Mouse (Mus musculus): ENCODE measurements around the gene Tfb2m. TPM values are rescaled to one million over a fixed set of nuclear protein-coding genes. Genes with fewer than 3 reads are reported as not detected.
A peak's percentile ranks its signal among the peaks of the same experiment; 100 is the strongest.
"Not testable (repeated sequence)": the region's sequence is repeated elsewhere in the genome, so short reads cannot be mapped to it uniquely, and the experiment has no call there.

Tfb2m gene
- polyA plus RNA-seq (2016; fragmentation: Nextera tagmentation; extraction: Ambion mirVana) = 28.9 and 31.1 TPM in 2 replicates

DNA sequence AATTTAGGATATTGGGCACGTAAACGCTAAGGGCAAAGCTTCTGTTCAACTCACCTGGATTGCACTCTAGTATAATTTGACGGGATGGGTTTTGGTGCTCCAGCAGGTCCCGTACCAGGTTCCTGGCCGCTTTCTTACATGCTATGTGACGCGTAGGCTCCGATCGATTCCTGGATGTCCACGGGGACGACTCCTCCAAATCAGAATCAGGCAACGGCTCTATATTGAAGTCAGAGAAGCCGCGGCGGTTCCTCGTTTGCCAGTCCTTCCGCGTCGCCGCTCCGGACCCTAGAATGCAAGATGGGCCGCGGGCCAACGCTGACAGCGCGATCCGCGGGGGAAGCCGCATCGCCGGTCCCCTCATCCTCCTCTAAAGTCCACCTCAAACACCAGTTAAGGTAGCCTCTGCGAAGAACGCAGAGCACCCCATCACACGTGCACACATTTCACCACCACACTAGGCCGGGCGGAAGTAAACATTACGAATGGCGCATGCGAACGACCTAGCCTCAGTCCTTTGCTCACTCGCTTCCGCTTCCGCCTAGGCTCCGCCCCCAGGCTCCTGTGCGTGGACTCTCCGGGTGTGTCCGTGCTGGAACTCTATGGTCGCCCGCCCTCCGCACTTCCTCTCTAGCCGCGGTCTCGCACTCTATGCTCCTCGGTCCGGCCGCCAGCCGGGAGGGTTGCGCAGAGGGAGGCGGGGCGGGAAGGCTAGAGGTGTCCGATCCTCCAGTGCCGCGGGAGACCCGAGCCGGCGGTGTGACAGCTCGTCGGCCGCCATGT lies at the start of gene Tfb2m, which contains the start of gene Cnst:
Gene Tfb2m, minus strand, starts transcription at position 500 of the 783 bp plus-strand sequence.
Gene Cnst, plus strand, starts transcription at position 603 of the 783 bp plus-strand sequence.
- Histone ChIP-seq H3K9ac (peak within 1 kb of the TSS; percentile 85), H3K4me2 (replicated peaks) (peak within 1 kb of the TSS; percentile 85), H3K27ac (peak within 1 kb of the TSS; percentile 90), H3K4me3 (peak within 1 kb of the TSS; percentile 80), H3K4me1 (peaks cover 20% of the 10 kb centered on the region)
- not testable (repeated sequence) for H3K27me3 ChIP-seq, H3K9me3 ChIP-seq, H3K36me3 ChIP-seq
- peak; percentile 99 for ATAC-seq (ENCODE audit: insufficient number of reproducible peaks, insufficient read depth, low FRiP score, low TSS enrichment)
- under 1% methylated on average over 69 of the region's 69 CpGs for WGBS

DNA sequence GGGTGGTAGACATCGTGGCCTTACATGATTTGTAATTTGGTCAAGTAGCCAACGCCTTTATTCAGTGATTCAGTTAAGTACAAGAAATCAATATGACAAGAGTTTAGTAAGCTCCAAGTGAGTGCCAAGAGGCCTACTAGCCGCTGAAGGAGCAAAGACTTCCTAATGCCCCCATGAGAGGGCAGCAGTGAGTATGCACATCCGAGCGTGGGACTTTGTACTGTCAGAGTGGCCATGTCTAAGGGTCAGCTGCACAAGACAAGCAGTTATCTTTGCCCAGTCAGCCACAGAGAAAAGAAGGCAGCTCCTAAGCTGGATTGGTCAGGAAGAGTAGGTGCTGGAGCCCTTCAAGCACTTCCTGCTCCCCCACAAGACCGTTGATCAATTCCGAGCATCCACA lies 46.9 kb upstream of the Tfb2m start:
- no peaks in the 10 kb centered on the region for H3K9me3 ChIP-seq
- H3K27me3 ChIP-seq = no peaks in the 10 kb centered on the region
- H3K4me2 ChIP-seq (replicated peaks) = no peak overlapping the region
- H3K36me3 ChIP-seq = peaks cover 7% of the 10 kb centered on the region; the same call in 1 of the 2 replicates
- 71% methylated on average over 7 of the region's 7 CpGs for WGBS
- H3K4me1 ChIP-seq = no peaks in the 10 kb centered on the region; the same call in 1 of the 2 replicates
- no peak overlapping the region for H3K9ac ChIP-seq
- H3K4me3 ChIP-seq = no peak overlapping the region
- ATAC-seq (ENCODE audit: insufficient number of reproducible peaks, insufficient read depth, low FRiP score, low TSS enrichment) = no peak
- no peak overlapping the region for H3K27ac ChIP-seq

DNA sequence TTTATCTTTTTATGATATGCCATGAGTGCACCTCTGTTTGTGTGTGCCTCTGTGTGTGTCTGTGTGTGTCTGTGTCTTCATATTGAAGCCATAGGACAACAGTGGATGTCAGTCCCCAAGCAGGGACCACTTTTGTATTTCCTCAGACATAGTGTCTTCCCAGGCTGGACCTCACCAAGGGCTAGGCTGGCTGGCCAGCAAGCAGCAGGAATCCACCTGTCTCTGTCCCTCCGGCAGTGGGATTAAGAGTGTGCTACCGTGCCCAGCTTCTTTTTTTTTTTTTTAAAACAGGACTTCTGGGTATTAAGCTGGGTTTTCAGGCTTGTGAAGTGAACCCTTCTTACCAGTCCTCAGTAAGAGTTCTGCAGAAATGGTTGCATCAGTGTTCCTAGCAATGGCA lies 46.1 kb upstream of the Tfb2m start:
- no peaks in the 10 kb centered on the region for H3K27me3 ChIP-seq
- H3K4me3 ChIP-seq = no peak overlapping the region
- peaks cover under 1% of the 10 kb centered on the region; the same call in 1 of the 2 replicates for H3K4me1 ChIP-seq
- ATAC-seq (ENCODE audit: insufficient number of reproducible peaks, insufficient read depth, low FRiP score, low TSS enrichment) = no peak
- H3K9ac ChIP-seq = no peak overlapping the region
- no peaks in the 10 kb centered on the region for H3K9me3 ChIP-seq
- peaks cover 7% of the 10 kb centered on the region; the same call in 1 of the 2 replicates for H3K36me3 ChIP-seq
- H3K27ac ChIP-seq = no peak overlapping the region
- H3K4me2 ChIP-seq (replicated peaks) = no peak overlapping the region
- WGBS = 80% methylated on average over 2 of the region's 2 CpGs

DNA sequence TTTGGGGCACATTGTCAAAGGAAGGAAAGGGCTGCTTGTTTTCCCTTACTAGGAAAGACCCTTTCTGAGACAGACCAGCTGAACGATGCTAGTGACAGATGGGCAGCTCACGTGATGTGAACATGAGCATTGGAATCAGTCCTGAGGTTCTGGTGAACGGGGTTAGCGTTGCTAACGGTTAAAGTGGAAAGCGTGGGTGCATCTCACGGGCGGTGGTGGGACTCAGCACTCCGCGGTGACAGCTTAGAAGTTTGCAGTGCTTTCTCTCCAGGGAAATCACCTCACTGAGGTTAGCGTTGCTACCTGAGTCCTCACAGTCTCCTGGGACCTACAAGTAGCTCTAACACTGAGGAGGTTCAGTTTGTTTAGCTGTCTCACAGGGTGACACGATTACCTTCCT lies 45.6 kb upstream of the Tfb2m start:
- no peak for ATAC-seq (ENCODE audit: insufficient number of reproducible peaks, insufficient read depth, low FRiP score, low TSS enrichment)
- Histone ChIP-seq H3K9me3 (no peaks in the 10 kb centered on the region), H3K4me2 (replicated peaks) (no peak overlapping the region), H3K4me3 (no peak overlapping the region), H3K27me3 (no peaks in the 10 kb centered on the region), H3K4me1 (peaks cover 6% of the 10 kb centered on the region; the same call in 1 of the 2 replicates), H3K36me3 (0 out of 2 replicates have a peak, but pooled peaks cover 7% of the 10 kb centered on the region), H3K27ac (no peak overlapping the region), H3K9ac (no peak overlapping the region)
- 82% methylated on average over 12 of the region's 12 CpGs for WGBS

DNA sequence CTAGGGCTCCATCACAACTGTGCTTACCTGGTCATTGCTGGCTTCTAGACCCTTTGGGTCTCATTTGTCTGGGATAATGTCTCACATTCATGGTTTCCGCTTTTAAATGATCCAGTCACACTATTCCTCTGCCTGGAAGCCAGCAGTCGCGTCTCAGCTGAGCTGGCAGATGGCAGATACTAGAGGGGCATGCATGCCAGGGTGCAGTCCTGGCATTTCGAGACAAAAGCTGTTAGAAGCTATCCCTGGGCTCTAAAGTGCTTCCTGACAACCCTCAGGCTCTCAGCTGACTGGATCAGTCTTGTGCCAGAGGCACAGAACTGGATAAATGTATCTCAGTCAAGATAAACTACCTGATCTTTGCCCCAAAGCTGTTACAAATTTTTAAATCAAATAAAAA lies 42.2 kb upstream of the Tfb2m start:
- H3K36me3 ChIP-seq = 0 out of 2 replicates have a peak, but pooled peaks cover 7% of the 10 kb centered on the region

DNA sequence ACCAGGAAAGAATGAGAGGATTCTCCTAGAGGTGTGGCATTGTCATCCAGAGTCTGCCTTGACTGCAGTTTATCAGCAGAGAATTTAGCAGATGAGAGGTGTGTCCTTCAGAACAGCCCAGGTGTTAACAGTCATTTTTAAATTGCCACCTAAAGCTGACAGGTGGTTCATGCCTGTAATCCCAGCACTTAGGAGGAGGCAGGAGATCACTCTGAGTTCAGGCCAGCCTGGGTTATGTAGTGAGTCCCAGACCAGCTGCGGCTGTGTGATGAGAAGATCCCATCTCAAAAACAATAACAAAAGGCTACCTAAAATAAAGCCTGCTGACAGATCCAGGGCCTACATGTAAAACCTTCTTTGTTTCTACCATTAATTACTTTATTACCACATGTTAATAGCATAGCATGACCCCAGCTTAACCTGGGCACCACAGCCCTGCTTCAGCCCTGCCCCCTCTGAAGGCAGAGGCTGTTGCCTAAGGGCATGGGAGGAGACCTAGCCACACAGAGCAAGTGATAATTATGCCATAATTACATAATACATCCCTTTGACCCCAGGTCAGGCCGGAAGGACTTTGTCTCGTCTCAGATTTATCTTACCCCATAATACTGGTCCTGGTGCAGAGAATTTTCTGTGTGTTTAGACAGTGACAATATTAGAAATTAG lies 40.5 kb upstream of the Tfb2m start:
- no peak for ATAC-seq (ENCODE audit: insufficient number of reproducible peaks, insufficient read depth, low FRiP score, low TSS enrichment)
- Histone ChIP-seq H3K4me3 (no peak overlapping the region), H3K9me3 (no peaks in the 10 kb centered on the region), H3K27ac (no peak overlapping the region), H3K4me2 (replicated peaks) (no peak overlapping the region), H3K27me3 (no peaks in the 10 kb centered on the region), H3K4me1 (peaks cover 12% of the 10 kb centered on the region), H3K36me3 (no peaks in the 10 kb centered on the region), H3K9ac (no peak overlapping the region)
- WGBS = 19% methylated on average over 3 of the region's 3 CpGs

More for the DNA sequence above, 42.2 kb upstream of the Tfb2m start:
- WGBS = 74% methylated on average over 4 of the region's 4 CpGs
- peaks cover 12% of the 10 kb centered on the region for H3K4me1 ChIP-seq
- H3K4me2 ChIP-seq (replicated peaks) = no peak overlapping the region
- H3K4me3 ChIP-seq = no peak overlapping the region
- no peaks in the 10 kb centered on the region for H3K9me3 ChIP-seq
- no peak for ATAC-seq (ENCODE audit: insufficient number of reproducible peaks, insufficient read depth, low FRiP score, low TSS enrichment)
- H3K27ac ChIP-seq = no peak overlapping the region
- H3K9ac ChIP-seq = no peak overlapping the region
- H3K27me3 ChIP-seq = no peaks in the 10 kb centered on the region

DNA sequence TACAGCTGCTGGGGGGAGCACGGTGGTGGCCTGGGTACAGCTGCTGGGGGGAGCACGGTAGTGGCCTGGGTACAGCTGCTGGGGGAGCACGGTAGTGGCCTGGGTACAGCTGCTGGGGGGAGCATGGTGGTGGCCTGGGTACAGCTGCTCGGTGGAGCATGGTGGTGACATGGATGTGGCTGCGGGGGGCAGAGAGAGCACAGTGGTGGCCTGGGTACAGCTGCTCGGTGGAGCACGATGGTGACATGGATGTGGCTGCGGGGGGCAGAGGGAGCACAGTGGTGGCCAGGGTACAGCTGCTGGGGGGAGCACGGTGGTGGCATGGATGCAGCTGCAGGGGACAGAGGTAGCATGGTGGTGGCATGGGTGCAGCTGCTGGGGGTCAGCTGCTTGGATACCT lies 39.6 kb upstream of the Tfb2m start:
- WGBS = 77% methylated on average over 9 of the region's 9 CpGs
- Histone ChIP-seq H3K27ac (no peak overlapping the region), H3K4me2 (replicated peaks) (no peak overlapping the region), H3K36me3 (no peaks in the 10 kb centered on the region), H3K4me1 (peaks cover 12% of the 10 kb centered on the region), H3K4me3 (no peak overlapping the region), H3K9ac (no peak overlapping the region), H3K27me3 (no peaks in the 10 kb centered on the region), H3K9me3 (no peaks in the 10 kb centered on the region)
- no peak for ATAC-seq (ENCODE audit: insufficient number of reproducible peaks, insufficient read depth, low FRiP score, low TSS enrichment)

DNA sequence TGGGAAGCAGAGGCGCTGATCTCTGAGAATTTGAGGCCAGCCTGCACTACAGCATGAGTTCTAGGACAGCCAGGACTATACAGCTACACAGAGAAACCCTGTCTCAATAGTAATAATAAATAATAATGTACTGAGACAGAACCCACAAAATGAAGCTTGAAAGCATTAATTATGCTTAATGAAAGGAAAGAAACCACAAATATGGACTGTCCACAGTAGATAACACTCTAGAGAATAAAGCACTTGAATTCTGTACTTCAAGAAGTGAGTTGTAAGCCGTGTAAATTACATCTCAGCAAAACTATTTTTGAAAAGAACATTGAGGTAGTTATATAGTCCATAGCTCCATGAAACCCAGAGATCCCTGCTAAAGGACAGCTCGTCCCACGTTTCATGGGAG lies 38.2 kb upstream of the Tfb2m start:
- ATAC-seq (ENCODE audit: insufficient number of reproducible peaks, insufficient read depth, low FRiP score, low TSS enrichment) = no peak
- peaks cover 10% of the 10 kb centered on the region; the same call in 1 of the 2 replicates for H3K36me3 ChIP-seq
- 86% methylated on average over 4 of the region's 4 CpGs for WGBS

DNA sequence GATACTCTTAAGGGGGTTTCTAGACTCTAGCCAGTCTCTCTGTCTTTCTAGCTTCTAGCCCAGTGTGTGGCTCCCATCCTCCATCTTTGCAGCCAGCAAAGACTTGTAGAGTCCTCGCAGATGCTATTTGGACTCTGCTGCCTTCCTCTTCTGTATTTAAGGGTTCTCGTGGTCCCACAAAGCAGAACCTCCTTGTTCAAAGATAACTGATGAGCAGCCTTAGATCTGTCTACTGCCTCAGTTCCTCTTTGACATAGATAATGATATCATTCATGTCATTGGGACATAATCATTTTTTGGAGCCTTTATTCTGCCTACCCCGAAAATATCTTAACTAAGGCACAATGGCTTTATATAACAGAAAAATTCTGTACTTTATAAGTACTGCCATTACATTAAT lies 37.0 kb upstream of the Tfb2m start:
- H3K27me3 ChIP-seq = no peaks in the 10 kb centered on the region
- peaks cover 12% of the 10 kb centered on the region for H3K4me1 ChIP-seq
- ATAC-seq (ENCODE audit: insufficient number of reproducible peaks, insufficient read depth, low FRiP score, low TSS enrichment) = no peak
- 89% methylated on average over 3 of the region's 3 CpGs for WGBS
- no peak overlapping the region for H3K4me2 ChIP-seq (replicated peaks)
- H3K9ac ChIP-seq = no peak overlapping the region
- peaks cover 14% of the 10 kb centered on the region; the same call in 1 of the 2 replicates for H3K36me3 ChIP-seq
- H3K27ac ChIP-seq = no peak overlapping the region
- H3K4me3 ChIP-seq = no peak overlapping the region
- no peaks in the 10 kb centered on the region for H3K9me3 ChIP-seq

More for the DNA sequence above, 38.2 kb upstream of the Tfb2m start:
- Histone ChIP-seq H3K4me3 (no peak overlapping the region), H3K4me2 (replicated peaks) (no peak overlapping the region), H3K4me1 (peaks cover 12% of the 10 kb centered on the region), H3K9me3 (no peaks in the 10 kb centered on the region), H3K27ac (no peak overlapping the region), H3K27me3 (no peaks in the 10 kb centered on the region), H3K9ac (no peak overlapping the region)

DNA sequence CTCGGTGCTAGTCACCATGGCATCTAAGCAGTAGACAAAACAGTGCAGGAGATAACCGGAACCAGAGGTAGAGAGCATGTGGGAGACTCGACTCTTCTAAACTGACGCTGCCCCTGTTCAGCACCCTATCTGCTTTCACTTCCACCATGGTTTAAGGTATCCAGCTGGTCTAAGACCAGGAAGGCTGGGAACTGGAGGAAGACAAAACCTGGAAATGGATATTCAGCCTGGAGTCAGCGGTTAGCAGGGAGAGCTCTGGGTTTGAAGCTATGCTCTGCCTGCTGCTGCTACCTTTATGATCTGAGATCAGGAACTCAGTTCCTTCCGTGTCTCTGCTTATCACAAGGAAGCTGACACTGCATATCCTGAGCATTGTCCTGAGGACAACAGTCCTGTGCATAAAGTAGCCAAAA lies 36.0 kb upstream of the Tfb2m start:
- no peak overlapping the region for H3K4me2 ChIP-seq (replicated peaks)
- H3K4me1 ChIP-seq = peaks cover 10% of the 10 kb centered on the region
- 50% methylated on average over 6 of the region's 6 CpGs for WGBS
- no peak overlapping the region for H3K9ac ChIP-seq
- peaks cover 14% of the 10 kb centered on the region; the same call in 1 of the 2 replicates for H3K36me3 ChIP-seq
- H3K4me3 ChIP-seq = no peak overlapping the region
- no peaks in the 10 kb centered on the region for H3K27me3 ChIP-seq
- H3K9me3 ChIP-seq = no peaks in the 10 kb centered on the region
- no peak for ATAC-seq (ENCODE audit: insufficient number of reproducible peaks, insufficient read depth, low FRiP score, low TSS enrichment)
- H3K27ac ChIP-seq = no peak overlapping the region

DNA sequence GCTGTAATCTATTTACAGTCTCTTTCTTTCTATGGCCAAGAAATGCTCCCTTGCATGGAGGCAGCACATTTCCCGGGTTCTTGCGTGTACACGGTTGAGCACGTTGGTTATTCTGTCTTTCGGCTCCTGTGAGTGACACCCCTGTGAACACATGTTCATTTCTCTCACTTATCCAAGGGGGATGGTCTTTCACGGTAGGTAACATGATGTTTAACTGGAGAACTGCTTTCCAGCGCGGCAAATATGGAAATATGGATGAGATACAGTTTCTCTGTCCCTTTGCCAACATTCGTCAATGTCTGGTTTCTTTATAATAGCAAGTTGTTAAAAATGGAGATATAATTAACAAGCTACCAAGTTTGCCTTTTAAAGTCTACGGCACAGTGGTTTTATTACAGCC lies 35.4 kb upstream of the Tfb2m start:
- no peak overlapping the region for H3K9ac ChIP-seq
- no peak overlapping the region for H3K4me3 ChIP-seq
- no peak overlapping the region for H3K4me2 ChIP-seq (replicated peaks)
- no peaks in the 10 kb centered on the region for H3K27me3 ChIP-seq
- H3K4me1 ChIP-seq = peaks cover 4% of the 10 kb centered on the region
- 87% methylated on average over 10 of the region's 10 CpGs for WGBS
- no peak for ATAC-seq (ENCODE audit: insufficient number of reproducible peaks, insufficient read depth, low FRiP score, low TSS enrichment)
- H3K36me3 ChIP-seq = peaks cover 14% of the 10 kb centered on the region; the same call in 1 of the 2 replicates
- no peak overlapping the region for H3K27ac ChIP-seq
- no peaks in the 10 kb centered on the region for H3K9me3 ChIP-seq

DNA sequence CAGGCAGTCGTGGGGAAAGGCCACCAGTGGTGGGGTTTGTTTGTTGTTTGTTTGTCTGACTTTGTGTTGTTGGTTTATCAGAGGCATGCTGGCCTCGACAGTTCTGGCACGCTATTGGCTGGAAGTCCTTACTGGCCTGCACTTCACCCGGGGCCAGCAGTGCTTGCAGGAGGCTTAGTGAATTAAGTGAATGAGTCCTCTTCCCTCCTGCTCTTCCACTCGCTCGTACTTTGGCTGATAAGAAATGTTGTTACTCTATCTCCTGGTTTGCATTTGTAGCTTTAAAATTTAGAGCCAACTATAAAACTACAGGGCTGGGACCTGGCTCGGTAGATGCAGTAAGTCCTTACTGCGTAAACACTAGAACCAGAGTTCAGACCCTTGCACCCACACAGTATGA lies 34.1 kb upstream of the Tfb2m start:
- H3K4me3 ChIP-seq = no peak overlapping the region
- H3K36me3 ChIP-seq = peaks cover 14% of the 10 kb centered on the region; the same call in 1 of the 2 replicates
- WGBS = 81% methylated on average over 8 of the region's 8 CpGs
- no peaks in the 10 kb centered on the region for H3K9me3 ChIP-seq
- no peak for ATAC-seq (ENCODE audit: insufficient number of reproducible peaks, insufficient read depth, low FRiP score, low TSS enrichment)
- no peak overlapping the region for H3K9ac ChIP-seq
- H3K4me2 ChIP-seq (replicated peaks) = no peak overlapping the region
- no peaks in the 10 kb centered on the region for H3K27me3 ChIP-seq
- H3K27ac ChIP-seq = no peak overlapping the region
- no peaks in the 10 kb centered on the region for H3K4me1 ChIP-seq

Measured in embryonic facial prominence, embryonic 12.5 days (tissue).